Mouse (Mus musculus) neural tube, embryonic 15.5 days (tissue): Measurements from ENCODE around the gene Ide. TPM values are rescaled to one million over a fixed set of nuclear protein-coding genes. Genes with fewer than 3 reads are reported as not detected.

Experiments
- ATAC-seq: fragments of 200-750 bp; cut with Nextera tagmentation; 2 replicates; pipeline ENCODE4 v1.8.0; 2017; ENCODE audit warnings: mild to moderate bottlenecking, moderate TSS enrichment, moderate library complexity; ENCODE audit not compliant: low FRiP score
- H3K27ac ChIP-seq: fragments of 300-500 bp; sonication (generic); replicated peaks from 2 replicates; pipeline ENCODE4 v1.5.1; 2015; ENCODE audit warnings: mild to moderate bottlenecking, inconsistent platforms
- H3K27me3 ChIP-seq: fragments of 300-500 bp; sonication (generic); replicated peaks from 2 replicates; pipeline ENCODE4 v1.6.1; 2015; ENCODE audit warnings: inconsistent platforms
- H3K36me3 ChIP-seq: fragments of 300-500 bp; sonication (generic); 2 replicates; pipeline ENCODE4 v1.6.1; 2015; ENCODE audit warnings: inconsistent platforms
- H3K4me1 ChIP-seq: fragments of 300-500 bp; sonication (generic); 2 replicates; pipeline ENCODE4 v1.6.1; 2015; ENCODE audit warnings: inconsistent platforms
- H3K4me2 ChIP-seq: fragments of 300-500 bp; sonication (generic); 2 replicates; pipeline ENCODE4 v1.6.1; 2015; ENCODE audit warnings: inconsistent platforms, mild to moderate bottlenecking, moderate library complexity
- H3K4me3 ChIP-seq: fragments of 300-500 bp; sonication (generic); replicated peaks from 2 replicates; pipeline ENCODE4 v1.5.1; 2015; ENCODE audit warnings: mild to moderate bottlenecking, inconsistent platforms
- H3K9ac ChIP-seq: fragments of 300-500 bp; sonication (generic); replicated peaks from 2 replicates; pipeline ENCODE4 v1.6.1; 2015; ENCODE audit warnings: mild to moderate bottlenecking, inconsistent platforms
- H3K9me3 ChIP-seq: fragments of 300-500 bp; sonication (generic); replicated peaks from 2 replicates; pipeline ENCODE4 v1.6.1; 2016; ENCODE audit warnings: inconsistent platforms
- WGBS: fragments of 180-500 bp; shearing (Covaris S2); methylation state at CpG from one replicate; pipeline ENCODE4 v1.1.7; 2015; ENCODE audit warnings: mixed read lengths; 5-methylcytosine and 5-hydroxymethylcytosine counted together
- polyA plus RNA-seq: library from polyadenylated mRNA; unstranded; fragments of >200 nt; fragmentation: Nextera tagmentation; extraction: Ambion mirVana; gene quantifications from 2 replicates; pipeline ENCODE4 v1.2.1, GENCODE M21; 2015

Ide gene
- polyA plus RNA-seq, 1 experiment from 2014 or later, result 47.2 TPM

DNA sequence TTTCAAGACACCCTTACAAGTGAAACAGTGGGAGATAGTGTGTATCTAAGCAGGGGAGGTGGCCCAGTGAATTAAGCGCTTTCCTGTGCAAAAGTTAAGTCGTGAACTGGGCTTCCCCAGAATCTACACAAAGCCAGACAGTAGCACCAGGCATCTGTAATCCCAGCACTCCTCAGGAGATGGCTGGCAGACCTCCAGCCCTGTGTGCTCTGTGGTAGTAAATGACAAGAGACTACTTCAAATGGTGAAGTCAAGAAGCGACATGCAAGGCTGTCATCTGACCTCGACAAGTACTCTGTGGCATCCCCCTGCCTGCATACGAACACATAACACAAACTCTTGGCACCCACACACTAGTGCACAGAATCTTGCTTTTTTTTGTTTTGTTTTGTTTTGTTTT lies 10.4 kb downstream of the Ide start:
- no peak for ATAC-seq
- Histone ChIP-seq H3K4me3 (no peak overlapping the region), H3K27ac (no peak overlapping the region), H3K4me1 (no peaks in the 10 kb centered on the region), H3K4me2 (no peak overlapping the region), H3K9ac (no peak overlapping the region), H3K9me3 (no peaks in the 10 kb centered on the region), H3K36me3 (peaks cover 29% of the 10 kb centered on the region), H3K27me3 (no peaks in the 10 kb centered on the region)
- WGBS, result 71% methylated on average over 5 of the region's 5 CpGs

DNA sequence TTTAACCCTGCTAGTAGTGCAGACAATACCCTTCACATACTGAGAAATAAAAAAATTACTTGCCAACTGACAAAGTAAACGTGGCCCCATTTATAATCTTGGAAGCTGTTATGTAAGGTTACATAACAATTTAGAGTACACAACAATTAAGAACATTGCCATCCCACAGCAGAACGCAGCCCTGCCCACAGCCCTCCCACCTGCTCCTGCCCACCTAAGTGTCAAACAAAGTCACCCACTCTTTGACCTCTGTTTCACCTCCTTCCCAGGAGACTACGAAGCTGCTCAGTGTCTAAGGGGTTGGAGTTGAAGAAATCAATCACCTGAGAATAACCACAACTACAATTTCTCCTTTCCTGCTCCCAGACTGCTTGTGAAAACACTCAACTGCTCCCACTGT lies 14.1 kb downstream of the Ide start:
- peaks cover 25% of the 10 kb centered on the region for H3K36me3 ChIP-seq
- no peaks in the 10 kb centered on the region for H3K4me1 ChIP-seq
- no peak overlapping the region for H3K9ac ChIP-seq
- H3K27me3 ChIP-seq, result no peaks in the 10 kb centered on the region
- no peak overlapping the region for H3K27ac ChIP-seq
- ATAC-seq, result no peak
- no peak overlapping the region for H3K4me3 ChIP-seq
- 75% methylated on average over 3 of the region's 3 CpGs for WGBS
- no peak overlapping the region for H3K4me2 ChIP-seq
- no peaks in the 10 kb centered on the region for H3K9me3 ChIP-seq

DNA sequence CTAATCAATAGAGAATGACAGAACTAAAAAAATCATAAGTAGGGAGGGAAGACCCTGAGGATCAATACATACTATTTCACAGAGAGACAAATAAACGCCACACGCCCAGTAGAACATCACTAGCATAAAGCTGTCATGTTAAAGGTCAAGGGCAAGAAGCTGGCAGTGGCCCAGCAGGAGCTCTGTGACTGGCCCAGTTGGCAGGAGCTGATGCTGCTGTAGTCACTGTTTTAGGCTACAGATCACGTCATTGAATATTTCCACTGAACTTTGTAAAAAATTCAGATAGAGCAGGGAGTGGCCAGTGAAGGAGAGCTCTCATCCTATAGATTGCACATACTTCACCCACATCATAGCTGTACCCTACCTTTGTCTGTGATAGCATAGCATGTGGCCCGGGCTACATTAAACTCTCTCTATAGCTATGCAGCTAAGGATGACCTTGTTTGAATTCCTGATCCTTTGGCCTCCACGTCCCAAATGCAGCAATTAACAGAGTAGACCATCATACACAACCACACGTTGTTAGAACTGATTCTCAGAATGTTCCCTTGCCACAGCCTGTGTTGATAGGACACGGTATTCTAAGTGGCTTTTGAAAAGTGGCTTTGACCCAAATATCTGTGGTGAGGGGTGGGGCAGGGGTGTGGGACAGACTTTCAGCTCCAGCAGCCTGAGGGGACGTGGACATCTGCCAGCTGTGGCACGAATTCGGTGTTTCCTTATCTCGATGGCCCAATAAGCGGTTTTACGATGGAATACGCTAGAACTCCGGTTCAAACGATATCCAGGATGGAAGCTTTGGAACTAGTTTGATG lies 16.6 kb downstream of the Ide start:
- no peak overlapping the region for H3K4me2 ChIP-seq
- H3K27me3 ChIP-seq, result no peaks in the 10 kb centered on the region
- H3K4me3 ChIP-seq, result no peak overlapping the region
- 83% methylated on average over 16 of the region's 16 CpGs for WGBS
- peaks cover 24% of the 10 kb centered on the region for H3K36me3 ChIP-seq
- no peak overlapping the region for H3K27ac ChIP-seq
- no peaks in the 10 kb centered on the region for H3K4me1 ChIP-seq
- H3K9ac ChIP-seq, result no peak overlapping the region
- no peak for ATAC-seq
- no peaks in the 10 kb centered on the region for H3K9me3 ChIP-seq

DNA sequence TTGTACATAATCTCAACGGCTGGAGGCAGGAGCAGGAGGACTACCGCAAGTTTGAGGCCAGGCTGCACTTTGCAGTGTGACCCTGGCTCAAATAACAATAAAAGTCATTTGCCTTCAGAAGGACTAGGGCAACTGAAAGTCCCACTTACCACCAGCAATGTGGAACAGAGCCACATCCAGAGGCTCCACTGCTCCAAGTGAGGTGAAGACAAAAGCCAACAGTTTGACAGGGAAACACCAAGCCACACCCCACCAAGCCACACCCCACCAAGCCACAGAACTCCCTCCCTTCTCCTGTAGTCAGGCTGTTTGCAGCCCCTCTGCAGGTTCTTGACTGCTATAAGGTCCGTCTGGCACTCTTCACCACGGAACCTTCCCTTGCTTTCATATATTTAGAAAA lies 20.3 kb downstream of the Ide start:
- peaks cover 37% of the 10 kb centered on the region for H3K36me3 ChIP-seq
- ATAC-seq, result no peak
- H3K4me2 ChIP-seq, result no peak overlapping the region
- WGBS, result 91% methylated on average over 4 of the region's 4 CpGs
- H3K4me3 ChIP-seq, result no peak overlapping the region
- no peaks in the 10 kb centered on the region for H3K9me3 ChIP-seq
- no peaks in the 10 kb centered on the region for H3K4me1 ChIP-seq
- H3K9ac ChIP-seq, result no peak overlapping the region
- no peaks in the 10 kb centered on the region for H3K27me3 ChIP-seq
- H3K27ac ChIP-seq, result no peak overlapping the region

DNA sequence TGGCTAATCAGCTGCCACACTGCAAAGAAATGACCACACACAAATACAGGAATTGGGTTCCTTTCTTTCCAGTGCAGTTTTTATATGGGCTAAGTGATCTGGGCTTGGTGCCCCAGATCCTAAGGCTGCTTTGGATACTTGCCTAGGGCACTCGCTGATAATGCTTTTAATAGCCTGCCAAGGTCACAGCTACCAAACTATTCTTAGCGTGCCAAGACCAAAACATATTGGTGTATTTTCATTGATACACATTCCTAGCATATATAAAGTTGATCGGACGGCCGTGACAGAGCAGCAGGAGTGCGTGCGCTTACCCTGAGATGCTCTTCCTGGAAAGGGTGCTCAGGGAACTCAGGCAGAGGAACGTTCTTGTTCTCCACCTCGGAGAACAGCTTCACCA lies 22.6 kb downstream of the Ide start:
- WGBS, result 85% methylated on average over 9 of the region's 9 CpGs
- Histone ChIP-seq H3K4me3 (no peak overlapping the region), H3K9ac (no peak overlapping the region), H3K27me3 (no peaks in the 10 kb centered on the region), H3K27ac (no peak overlapping the region), H3K36me3 (peaks cover 49% of the 10 kb centered on the region), H3K4me1 (no peaks in the 10 kb centered on the region), H3K9me3 (no peaks in the 10 kb centered on the region), H3K4me2 (no peak overlapping the region)
- ATAC-seq, result no peak

DNA sequence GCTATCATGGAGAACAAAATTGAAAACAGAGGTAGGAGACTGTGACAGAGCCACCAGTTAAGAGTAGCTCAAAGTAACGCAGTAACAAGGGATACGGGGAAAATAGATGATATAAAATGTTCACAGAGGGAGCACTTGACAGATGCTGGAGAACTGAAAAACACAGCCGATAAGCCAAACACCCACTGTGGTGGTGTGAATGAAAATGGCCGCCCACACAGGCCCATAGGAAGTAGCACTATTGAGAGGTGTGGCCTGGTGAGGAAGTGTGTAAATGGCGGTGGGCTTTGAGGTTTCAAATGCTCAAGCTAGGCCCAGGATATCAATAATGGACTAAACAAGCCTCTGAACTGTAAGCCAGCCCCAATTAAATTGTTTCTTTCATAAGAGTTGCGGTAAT lies 26.2 kb downstream of the Ide start:
- H3K9ac ChIP-seq, result no peak overlapping the region
- ATAC-seq, result no peak
- peaks cover 47% of the 10 kb centered on the region for H3K36me3 ChIP-seq
- 93% methylated on average over 6 of the region's 6 CpGs for WGBS
- H3K4me3 ChIP-seq, result no peak overlapping the region
- no peak overlapping the region for H3K27ac ChIP-seq
- no peaks in the 10 kb centered on the region for H3K4me1 ChIP-seq
- no peaks in the 10 kb centered on the region for H3K27me3 ChIP-seq
- H3K9me3 ChIP-seq, result no peaks in the 10 kb centered on the region
- H3K4me2 ChIP-seq, result no peak overlapping the region

DNA sequence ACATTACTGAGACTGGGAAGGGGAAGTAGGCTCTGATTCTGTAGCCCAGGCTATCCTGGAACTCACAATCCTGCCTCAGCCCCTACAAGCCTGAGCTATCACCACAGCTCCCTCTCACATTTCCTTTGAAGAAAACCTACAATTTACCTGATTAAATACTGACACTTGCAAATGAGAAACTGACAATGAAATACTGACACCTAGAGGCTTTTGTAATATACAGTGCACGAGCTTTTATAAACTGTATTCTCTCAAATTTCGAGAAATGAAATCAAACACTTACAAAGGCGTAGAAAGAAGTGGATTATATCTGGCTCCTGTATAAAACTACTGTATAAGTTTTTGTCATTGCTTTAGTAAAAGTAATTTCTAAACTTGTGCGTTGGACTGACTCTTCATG lies 27.5 kb downstream of the Ide start:
- H3K4me2 ChIP-seq, result no peak overlapping the region
- ATAC-seq, result no peak
- no peak overlapping the region for H3K4me3 ChIP-seq
- H3K27me3 ChIP-seq, result no peaks in the 10 kb centered on the region
- 90% methylated on average over 4 of the region's 4 CpGs for WGBS
- no peak overlapping the region for H3K9ac ChIP-seq
- no peak overlapping the region for H3K27ac ChIP-seq
- no peaks in the 10 kb centered on the region for H3K9me3 ChIP-seq
- peaks cover 41% of the 10 kb centered on the region for H3K36me3 ChIP-seq
- H3K4me1 ChIP-seq, result no peaks in the 10 kb centered on the region

DNA sequence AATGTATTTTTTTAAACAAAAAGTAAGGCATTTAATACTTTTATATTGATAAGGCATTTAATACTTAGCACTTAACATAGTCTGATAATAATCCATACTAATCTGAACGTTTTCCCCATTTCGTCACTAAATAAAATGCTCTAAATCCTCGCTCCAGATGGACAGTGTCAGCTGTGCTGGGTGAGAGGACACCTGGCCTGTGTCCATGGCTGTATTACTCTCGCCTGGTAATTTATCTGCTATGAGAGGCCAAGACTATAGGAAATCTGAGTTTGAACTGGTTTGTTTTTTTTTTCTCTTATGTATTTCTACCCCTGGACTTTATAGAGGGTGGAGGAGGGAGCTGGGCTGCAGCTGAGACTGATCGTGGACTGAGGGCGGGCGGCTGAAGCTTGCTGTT lies 28.7 kb downstream of the Ide start:
- no peaks in the 10 kb centered on the region for H3K4me1 ChIP-seq
- ATAC-seq, result no peak
- WGBS, result 92% methylated on average over 7 of the region's 7 CpGs

DNA sequence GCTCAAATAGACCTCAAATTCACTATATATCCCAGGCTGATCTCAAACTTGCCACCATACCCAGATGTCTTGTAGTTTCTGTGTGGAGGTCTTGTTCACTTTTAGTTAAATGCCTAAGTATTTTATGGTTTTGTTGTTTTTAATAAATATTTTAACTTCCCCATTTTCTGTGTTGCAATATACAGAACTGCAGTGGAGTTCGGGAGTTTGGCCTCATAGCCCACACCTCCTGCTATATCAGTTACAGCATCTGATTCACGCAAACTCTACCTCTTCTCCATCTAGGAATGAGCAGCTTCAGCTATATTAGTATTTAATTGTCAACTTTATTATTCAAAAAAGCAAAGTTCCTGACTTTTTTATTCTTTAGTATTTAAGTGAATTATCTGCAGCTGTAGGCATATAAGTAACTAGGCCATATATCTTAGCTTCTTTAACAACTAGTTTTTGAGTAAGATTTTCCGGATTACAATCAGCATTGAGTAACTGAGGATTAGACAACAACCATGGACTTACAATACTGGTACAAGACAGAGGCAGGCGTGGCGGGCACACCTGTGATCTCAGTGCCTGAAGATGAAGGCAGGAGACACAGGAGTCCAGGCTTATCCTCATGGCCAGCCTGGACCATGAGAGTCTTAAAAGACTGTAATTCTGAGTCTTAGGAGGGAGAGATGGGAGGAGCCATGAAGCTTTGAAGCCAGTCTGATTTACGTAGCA lies 29.7 kb downstream of the Ide start:
- 79% methylated on average over 6 of the region's 6 CpGs for WGBS
- no peak overlapping the region for H3K27ac ChIP-seq

More for the DNA sequence above, 28.7 kb downstream of the Ide start:
- H3K27me3 ChIP-seq, result no peaks in the 10 kb centered on the region
- no peak overlapping the region for H3K4me3 ChIP-seq
- H3K9me3 ChIP-seq, result no peaks in the 10 kb centered on the region
- H3K9ac ChIP-seq, result no peak overlapping the region
- peaks cover 30% of the 10 kb centered on the region for H3K36me3 ChIP-seq
- no peak overlapping the region for H3K4me2 ChIP-seq
- H3K27ac ChIP-seq, result no peak overlapping the region

DNA sequence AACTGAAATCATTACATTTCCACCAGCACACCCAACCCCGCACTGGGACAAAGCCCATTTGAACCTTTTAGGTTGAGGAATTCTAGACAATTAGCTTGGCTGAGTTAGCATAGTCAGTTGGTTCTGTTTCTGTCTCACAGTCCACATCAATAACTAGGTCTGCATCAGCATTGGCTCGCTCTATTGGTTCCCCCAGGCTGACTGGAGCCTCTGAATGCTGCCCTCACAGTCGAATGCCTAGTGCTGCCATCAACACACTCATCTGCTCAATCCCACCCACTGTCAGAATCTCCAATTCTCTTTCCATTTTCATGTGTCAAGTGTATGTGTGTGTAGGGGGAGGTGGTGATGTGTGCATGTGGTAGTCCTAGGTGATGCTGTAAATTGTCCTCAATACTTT lies 31.5 kb downstream of the Ide start:
- ATAC-seq, result no peak
- no peak overlapping the region for H3K4me2 ChIP-seq
- peaks cover 20% of the 10 kb centered on the region for H3K36me3 ChIP-seq
- no peak overlapping the region for H3K27ac ChIP-seq
- H3K9ac ChIP-seq, result no peak overlapping the region
- H3K9me3 ChIP-seq, result no peaks in the 10 kb centered on the region
- H3K4me1 ChIP-seq, result no peaks in the 10 kb centered on the region
- WGBS, result 88% methylated on average over 3 of the region's 3 CpGs
- H3K4me3 ChIP-seq, result no peak overlapping the region
- H3K27me3 ChIP-seq, result no peaks in the 10 kb centered on the region

More for the DNA sequence above, 29.7 kb downstream of the Ide start:
- H3K4me2 ChIP-seq, result no peak overlapping the region
- no peak overlapping the region for H3K4me3 ChIP-seq
- H3K9ac ChIP-seq, result no peak overlapping the region
- H3K36me3 ChIP-seq, result peaks cover 28% of the 10 kb centered on the region
- H3K9me3 ChIP-seq, result no peaks in the 10 kb centered on the region
- ATAC-seq, result no peak
- H3K27me3 ChIP-seq, result no peaks in the 10 kb centered on the region
- no peaks in the 10 kb centered on the region for H3K4me1 ChIP-seq

DNA sequence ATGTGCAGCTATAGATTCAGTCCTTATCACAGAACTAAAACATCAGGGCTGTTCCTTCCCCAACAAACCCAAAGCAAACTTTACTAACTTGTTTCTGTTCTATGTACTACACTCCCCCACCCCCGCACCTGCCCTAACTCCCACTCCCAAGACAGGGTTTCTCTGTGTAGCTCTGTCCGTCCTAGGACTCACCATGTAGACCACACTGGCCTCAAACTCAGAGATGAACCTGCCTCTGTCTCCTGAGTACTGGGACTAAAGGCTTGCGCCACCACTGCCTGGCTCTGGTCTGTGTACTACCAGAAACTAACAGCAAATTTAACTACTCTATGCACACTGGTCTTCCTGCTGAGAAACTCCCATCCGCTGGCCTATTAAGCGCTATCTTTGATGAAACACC lies 32.8 kb downstream of the Ide start:
- peaks cover 14% of the 10 kb centered on the region for H3K36me3 ChIP-seq
- no peaks in the 10 kb centered on the region for H3K4me1 ChIP-seq
- no peaks in the 10 kb centered on the region for H3K9me3 ChIP-seq
- no peak overlapping the region for H3K4me3 ChIP-seq
- no peak overlapping the region for H3K9ac ChIP-seq
- no peak overlapping the region for H3K27ac ChIP-seq
- no peak for ATAC-seq
- H3K27me3 ChIP-seq, result no peaks in the 10 kb centered on the region
- H3K4me2 ChIP-seq, result no peak overlapping the region
- WGBS, result 95% methylated on average over 5 of the region's 5 CpGs

DNA sequence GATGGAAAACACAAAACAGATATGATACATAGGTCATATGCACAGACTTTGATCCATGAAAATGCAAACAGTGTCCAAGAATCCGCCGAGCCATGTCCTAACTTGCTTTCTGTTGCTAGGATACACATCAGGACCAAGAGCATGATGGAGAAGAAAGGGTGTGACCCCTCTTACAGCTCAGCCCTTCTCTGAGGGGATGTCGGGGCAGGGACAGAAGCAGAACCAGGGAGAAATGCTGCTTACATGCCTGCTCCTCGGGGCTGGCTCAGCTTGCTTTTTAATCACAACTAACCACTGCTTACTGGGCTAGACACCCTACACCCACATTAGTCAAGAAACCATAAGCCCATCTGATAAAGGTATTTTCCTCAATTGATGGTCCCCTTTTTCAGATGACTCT lies 33.6 kb downstream of the Ide start:
- H3K9ac ChIP-seq, result no peak overlapping the region
- no peak overlapping the region for H3K4me3 ChIP-seq
- no peak overlapping the region for H3K27ac ChIP-seq
- no peak for ATAC-seq
- no peak overlapping the region for H3K4me2 ChIP-seq
- H3K9me3 ChIP-seq, result no peaks in the 10 kb centered on the region
- WGBS, result 75% methylated on average over 4 of the region's 4 CpGs
- H3K4me1 ChIP-seq, result no peaks in the 10 kb centered on the region
- no peaks in the 10 kb centered on the region for H3K27me3 ChIP-seq
- H3K36me3 ChIP-seq, result peaks cover 10% of the 10 kb centered on the region
